Mouse (Mus musculus): Measurements from ENCODE around the gene Mast2.

Mast2 gene

DNA sequence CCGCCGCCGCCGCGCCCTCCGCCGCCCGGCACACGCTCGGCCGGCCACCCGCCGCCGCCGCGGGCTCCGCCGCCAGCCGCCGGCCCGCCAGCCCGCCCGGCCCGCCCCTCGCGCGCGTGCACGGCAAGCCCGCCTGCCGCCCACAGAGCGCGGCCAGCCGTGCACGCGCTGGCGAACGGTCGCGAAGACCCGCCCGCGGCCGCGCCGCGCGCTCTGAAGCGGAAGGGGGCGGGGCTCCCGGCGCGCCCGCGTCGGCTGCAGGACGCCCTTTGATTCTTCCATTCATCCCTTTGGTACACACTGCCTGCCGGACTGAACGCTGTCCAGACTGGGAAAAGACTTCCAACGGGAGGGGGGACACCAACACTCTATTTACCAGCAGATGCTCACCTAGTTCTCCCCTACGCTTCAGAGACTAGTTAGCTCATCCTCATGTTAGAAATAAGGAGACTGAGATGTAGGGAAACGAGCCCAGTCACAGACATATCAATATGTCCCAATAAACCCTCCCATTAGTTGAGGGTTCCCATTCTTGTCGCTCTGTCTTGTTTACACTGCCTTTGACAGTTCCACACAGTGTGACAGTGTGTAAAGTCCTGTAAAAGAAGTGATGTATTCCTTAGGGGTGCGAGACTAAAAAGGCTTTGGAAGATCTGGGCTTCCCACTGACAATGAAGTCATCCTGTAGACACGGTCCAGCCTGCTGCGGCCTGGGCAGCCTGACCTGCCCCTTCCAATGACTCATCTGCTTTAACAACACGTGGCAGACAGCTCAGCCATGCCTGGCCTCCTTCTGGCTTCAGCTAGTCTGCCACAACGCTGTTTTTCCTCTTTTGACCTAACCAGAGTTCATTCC is at the start of gene Mast2:
Mast2 (minus strand) TSS at position 58 of the 856 bp plus-strand sequence.
- peak; percentile 82 for DNase-seq

DNA sequence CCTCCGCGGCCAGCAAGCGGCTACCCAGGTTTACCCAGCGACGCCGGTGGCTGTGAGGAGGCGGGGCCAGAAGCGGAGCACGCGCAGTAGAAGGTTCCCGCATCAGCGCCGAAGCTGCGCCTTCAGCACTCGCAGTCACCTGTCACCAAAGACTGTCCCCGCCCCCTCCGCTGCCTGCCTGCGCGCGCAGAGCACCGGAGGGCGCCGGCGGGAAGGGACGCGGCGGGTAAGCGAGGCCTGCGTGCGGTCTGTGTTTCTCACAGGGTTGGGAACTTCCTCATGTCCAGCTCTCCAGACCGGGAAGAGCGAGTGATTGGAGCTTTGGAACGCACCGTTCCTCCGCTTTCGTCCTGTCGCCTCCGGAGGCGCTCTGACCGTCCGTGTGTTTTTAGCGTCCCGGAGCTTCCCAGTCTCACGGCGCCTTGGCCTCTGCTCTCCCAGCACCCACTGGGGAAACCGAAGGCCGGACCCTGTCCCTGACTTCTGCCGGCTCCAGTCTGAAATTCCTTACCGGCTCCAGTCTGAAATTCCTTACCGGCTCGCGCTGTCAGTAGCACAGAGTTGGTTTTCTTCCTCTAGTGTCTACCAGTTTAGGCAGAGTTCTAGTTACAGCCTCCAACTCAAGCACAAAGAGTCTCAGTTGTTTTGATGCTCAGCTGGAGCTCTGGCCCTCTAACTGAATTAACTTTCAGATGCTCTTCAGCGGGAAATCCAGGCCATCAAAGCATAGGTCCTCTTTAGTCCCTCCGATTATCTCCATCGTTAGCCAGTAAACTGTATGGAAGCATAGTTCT is 43.6 kb upstream of the Mast2 start, which contains the start of gene Ipp:
Ipp (plus strand) TSS at position 125 of the 794 bp plus-strand sequence.
- peak; percentile 94 for DNase-seq

DNA sequence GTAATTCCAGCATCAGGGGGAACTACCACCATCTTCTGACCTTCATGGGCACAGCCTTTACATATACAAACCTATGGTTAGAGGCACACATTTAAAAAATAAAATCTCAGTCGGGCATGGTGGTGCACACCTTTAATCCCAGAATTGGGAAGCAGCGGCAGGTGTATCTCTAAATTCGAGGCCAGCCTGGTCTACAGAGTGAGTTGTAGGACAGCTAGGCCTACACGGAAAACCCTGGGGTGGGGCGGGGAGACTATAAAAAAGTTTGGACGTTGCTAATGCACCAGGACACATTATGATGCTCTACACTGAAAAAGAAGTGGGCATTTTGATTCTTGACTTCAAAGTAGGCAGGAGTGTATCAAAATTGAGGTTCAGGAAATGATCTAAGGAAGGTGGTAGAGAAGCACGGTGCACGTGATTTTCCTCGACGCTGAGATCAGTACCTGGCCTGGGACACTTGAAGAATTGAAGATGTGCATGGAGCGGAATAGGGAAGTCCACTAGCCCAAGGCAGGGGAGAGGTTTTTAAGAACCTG is 43.0 kb upstream of the Mast2 start:
- DNase-seq: no peak

DNA sequence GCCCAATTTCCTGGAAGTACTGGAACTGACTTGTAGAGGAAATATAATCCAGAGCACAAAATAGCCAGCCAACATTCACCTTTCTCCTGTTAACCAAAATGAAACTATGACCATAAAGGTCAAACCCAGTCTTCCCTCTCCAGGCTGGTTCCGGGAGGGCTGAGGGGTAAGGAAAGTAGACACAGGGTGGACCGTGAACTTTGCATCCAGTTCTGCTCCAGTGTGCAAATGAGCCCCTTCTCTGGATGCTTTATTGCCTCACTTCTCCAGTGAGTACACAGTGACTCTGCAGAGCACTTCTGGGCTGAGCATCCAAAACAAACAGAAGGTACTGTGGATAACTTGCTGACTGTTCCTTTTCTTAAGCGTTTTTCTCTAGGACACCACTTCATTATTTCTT is 36.0 kb upstream of the Mast2 start:
- no peak for DNase-seq

DNA sequence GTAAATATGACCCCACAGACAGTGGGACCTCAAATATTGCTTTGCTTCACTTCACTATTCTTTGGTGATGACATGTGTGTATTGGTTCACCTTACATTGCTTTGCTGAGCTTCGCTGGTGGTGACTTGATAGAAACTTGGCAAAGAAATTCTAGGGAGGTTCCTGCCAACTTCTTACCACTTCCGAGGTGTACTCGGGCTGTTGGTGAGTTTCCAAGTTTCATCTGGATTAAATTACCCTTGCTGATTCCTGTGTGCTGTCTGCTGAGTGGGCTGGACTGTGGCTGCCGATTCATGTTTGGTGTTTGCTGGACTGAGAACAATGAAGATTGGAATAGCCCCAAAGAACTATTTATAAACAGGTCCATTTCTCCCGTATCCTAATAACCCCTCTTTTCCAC is 29.7 kb upstream of the Mast2 start:
- no peak for DNase-seq

DNA sequence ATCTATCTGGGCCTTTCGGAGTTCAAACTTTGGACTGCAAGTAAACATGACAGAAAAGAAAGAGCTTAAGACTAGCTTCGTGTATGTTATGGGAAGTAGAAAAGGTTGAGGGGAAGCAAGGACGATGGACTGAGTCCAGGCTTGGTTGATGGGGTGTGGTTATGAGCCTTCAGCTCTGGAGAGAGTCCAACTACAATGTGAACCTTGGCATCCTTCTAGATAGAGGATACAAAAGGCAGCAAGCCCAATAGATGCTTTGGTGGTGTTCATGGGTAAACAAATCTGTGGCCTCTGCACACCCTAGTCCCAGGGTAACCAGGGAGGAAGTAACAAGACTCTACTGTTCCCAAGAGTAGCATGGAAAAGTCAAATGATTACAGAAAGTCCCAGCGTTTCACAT is 28.5 kb upstream of the Mast2 start:
- DNase-seq: no peak

DNA sequence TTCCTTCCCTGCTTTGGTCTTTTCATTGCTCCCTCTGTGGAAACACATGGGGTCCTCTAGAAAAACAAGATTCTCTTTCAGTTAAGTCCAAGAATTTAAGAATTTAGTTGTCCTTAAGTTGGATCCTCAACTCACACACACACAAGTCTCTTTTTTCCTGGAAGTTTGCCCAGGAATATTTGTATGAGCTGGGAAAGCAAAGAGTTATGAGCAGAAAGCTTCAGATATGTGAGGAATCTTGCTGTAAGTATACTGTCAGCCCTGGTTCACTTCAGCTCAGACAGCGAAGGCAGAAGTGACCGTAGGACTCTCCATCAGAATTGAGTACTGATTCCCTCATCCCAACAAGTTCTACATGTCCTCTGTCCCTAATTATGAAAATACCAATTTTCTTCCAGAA is 27.9 kb upstream of the Mast2 start:
- no peak for DNase-seq

DNA sequence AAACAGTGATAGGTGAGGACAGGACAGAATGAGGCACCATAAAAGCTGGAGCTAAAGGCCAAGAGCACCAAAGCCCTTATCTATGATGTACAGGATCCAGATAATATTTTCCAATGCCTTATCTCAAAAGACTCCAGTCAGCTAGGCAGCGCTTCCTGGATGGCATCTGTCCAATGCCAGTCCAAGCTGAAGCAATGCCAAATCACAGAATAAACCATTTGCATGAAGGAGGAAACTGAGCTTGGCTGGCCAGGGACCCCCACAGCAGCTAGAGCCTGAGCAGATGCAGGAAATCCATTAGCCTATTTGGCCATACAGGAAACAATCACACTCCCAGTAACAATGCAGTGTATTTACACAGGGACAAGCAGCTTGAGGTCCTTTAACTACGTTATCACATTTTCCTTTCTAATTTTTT is 27.1 kb upstream of the Mast2 start:
- DNase-seq: no peak

DNA sequence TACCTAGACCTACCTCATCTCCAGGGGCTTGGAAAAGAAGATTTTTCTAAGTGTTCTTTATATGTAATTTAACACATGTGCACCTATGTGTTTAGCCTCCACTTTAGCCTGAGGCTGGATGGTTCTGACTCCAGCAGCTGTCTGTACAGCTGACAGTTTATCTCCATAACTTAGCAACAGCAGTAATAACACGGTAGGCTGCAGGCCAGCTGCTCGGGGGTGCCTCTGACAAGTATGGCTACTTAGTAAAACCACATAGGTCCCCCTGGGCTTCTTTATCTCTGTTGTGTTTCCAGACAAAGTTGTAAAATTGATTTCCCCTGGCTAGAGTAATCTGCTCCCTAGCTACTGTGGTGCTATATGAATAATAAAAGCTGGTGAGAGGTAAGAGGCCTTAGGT is 19.5 kb upstream of the Mast2 start:
- DNase-seq: no peak

DNA sequence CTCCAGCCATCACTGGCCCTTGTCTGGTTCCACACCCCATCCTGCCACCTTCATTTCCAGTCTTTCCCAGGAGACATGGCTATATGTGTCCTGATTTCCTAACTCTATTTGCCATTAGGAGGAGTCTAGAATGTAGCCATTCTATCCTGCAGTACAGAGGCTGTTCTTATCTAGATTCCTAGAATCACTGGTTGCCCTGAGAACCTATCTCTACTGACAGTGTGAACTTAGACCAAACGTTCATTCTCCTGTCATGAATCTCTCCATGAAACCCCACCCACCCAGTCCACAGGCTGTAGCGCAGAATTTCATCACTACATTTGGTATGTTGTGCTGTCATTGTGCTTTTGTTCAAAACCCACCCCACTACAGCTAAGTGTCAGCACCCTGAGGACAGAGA is 17.3 kb upstream of the Mast2 start:
- no peak for DNase-seq

DNA sequence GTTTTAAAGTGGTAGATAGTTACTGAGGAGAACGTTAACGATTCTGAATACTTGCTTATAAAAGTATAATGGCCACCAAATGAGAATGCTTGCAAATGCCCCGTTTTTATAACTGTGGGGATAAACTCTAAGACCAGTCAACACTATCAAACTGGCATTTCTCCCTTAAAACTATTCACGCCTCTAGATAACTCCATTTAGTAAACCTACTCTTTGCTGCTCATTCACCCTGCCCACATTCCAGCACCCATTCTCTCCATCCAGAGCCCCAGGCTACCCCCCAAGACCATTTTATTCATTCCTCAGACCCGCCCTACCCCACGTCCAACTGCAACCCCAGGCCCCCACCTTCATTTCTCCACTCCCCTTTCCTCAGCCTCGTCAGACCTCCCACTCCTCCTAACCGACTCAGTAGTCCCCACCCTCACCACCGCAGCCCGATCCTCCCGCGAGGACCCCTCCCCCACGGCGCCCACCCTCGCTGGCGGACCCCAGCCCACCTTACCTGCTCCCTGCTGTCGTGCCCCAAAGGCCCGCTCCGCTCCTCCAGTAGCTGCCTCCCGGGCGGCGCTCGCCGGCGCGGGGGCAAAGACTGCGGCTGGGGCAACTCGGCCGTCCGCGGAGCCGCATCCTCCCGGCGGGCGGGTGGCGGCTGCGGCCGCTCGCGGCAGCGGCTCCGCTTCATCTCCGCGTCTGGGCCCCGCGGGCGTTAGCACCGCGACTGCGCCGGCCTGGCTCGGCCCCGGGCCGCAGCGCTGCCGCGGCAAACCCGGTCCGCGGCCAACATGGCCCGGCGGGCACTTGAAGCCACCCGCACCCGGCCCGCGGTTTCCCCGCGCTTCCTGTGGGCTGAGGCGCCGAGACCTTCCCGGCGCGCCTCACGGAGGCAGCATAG is 505 bp downstream of the Mast2 start:
- DNase-seq: peak; percentile 62

DNA sequence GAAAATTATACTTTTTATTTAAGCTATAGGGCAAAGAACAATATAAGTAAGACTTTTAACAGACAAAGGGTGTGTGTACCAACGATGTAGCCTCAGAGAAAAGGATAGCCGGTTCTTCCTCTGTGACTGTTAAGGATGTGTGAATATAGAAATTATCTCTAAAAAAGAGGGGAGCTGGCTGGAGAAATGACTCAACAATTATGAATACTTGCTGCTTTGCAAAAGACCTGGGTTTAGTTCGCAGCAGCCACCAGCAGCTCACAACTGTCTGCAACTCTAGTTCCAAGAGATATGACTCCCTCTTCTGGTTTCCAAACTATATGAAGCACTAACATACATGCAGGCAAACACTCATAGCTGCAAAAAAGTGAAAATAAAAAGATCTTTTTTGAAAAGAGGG is 2.0 kb downstream of the Mast2 start:
- no peak for DNase-seq

DNA sequence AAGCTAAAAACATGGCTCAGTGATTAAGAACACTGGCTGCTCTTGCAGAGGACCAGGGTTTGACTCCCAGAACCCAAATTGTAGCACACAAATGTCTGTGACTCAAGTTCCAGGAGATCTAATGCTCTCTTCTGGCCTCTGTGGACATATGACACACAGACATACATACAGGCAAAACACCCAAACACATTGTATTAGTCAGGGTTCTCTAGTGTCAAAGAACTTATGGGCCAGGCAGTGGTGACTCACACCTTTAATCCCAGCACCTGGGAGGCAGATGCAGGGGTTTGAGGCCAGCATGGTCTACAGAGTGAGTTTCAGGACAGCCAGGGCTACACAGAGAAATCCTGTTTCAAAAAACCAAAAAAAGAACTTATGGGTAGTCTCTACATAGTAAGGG is 12.4 kb downstream of the Mast2 start:
- no peak for DNase-seq

DNA sequence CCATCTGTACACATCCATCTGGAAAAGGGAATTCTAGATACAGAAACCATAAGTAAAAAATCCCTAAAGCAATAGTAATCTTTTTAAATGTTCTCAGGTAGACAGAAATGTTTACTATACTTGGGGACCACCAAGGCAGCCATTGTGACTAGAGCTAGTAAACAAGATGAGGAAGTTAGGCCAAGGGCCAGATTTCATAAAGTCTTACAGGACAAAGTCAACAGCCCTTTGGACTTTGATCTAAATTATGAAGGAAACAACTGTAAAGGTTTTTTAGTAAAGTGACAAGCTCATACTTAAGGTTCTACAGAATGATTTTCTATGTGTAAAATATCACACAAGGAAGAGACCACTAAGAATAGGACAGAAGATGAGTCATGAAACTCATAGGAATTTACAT is 14.0 kb downstream of the Mast2 start:
- DNase-seq: no peak

DNA sequence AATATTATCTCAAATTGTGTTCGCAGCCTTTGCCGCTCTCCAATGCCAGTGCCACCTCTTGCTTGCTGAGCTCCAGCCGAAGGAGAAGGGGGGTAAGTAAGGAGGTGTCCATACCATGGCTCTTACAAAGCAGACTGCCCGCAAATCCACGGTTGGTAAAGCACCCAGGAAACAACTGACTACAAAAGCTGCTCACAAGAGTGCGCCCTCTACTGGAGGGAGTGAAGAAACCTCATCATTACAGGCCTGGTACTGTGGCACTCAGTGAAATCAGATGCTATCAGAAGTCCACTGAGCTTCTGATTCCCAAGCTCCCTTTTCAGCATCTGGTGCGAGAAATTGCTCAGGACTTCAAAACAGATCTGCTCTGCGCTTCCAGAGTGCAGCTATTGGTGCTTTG is 15.3 kb downstream of the Mast2 start:
- DNase-seq: peak; percentile 12

DNA sequence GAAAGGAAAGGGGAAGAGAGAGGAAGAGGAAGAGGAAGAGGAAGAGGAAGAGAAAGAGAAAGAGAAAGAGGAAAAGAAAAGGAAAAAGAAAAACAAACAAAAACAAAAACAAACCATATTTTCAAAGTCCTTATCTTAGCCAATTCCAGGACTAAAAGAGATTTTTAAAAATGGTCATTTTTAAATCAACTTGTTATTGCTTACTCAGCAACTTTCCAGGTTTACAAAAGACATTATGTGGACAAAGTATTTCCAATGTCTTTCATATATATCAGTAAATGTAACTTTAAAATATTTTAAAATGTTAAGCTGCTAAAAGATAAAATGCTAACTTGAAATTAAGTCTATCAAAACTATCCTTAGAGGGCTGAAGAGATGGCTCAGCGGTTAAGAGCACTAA is 24.6 kb downstream of the Mast2 start:
- DNase-seq: no peak

DNA sequence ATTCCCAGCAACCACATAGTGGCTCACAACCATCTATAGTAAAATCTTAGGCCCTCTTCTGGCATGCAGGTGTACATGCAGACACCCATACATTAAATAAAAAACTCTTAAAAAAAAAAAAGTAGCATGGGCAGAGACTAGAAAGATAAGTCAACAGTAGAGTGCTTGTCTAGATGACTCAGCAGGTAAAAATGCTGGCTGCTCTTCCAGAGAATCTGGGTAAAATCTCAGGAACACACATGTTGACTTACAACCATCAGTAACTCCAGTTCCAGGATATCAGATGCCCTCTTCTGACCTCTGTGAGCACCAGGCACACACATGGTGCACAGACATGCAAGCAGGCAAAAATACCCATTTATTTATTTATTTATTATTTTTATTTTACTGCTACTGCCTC is 25.4 kb downstream of the Mast2 start:
- DNase-seq: no peak

DNA sequence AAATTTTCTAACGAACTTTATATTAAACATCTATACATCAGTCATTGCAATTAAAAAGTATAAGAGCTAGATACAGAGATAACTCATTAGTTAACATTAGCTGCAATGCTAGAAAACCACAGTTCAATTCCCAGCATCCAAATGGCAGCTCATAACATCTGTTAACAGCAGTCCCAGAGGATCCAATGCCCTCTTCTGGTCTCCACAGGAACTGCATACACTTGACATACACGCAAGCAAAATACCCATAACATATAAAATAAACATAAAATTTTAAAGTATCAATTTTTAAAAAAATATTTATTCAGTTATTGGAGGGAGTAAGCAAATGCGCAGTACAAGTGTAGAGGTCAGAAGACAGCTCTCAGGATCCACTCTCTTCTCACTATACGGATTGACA is 28.4 kb downstream of the Mast2 start:
- DNase-seq: no peak

DNA sequence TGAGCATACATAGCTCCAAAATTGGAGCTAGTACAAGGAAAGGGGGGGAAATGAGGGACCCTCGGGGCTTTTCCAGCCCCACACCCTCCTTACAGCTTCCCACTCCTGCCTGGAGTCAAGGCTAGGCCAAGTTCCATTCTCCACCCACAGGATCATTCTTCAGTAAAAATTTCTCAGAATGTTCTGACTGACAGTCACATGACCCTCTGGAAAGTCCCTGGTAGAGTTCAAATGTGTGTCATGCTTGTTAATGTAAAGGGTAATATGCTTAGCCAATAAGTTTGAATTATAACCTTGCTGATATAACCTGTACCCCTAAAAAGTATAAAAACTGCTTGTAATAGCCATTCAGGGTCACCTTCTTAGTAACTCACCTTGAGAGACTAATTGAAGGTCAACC is 41.8 kb downstream of the Mast2 start:
- no peak for DNase-seq

DNA sequence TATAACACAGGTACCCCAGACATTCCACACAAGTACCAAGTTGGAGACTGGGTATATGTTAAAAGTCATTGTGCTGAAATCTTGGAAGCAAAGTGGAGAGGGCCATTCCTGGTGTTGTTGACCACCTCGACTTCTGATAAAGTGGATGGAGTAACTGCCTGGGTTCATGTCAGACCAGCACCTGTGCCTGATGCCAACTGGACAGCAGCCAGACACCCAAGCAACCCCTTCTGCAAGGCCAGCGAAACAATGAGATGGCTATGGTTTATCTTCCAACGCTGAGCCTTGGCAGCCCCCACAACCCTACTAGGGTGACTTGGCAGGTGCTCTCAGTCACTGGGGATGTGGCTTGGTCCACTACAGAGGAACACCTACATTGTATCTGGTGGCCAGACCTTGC is 42.8 kb downstream of the Mast2 start:
- DNase-seq: no peak

DNA sequence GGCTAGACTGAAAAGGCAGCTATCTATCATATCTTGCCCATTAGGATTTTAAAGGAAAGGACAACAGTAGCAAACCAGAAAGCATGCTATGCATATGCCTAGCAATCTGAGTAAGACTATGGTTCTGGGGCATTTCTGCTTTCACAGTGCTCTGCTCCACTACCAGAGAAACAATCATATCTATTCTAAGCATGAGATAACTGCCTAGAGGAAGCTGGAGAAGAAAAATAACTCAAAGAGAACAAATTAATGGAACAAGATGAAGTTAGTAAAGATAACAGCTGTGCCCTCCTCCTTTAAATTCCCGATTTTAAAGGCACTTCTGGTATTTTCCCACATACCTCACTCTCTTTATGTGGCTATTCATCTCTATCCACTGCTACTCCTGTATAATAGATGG is 51.0 kb downstream of the Mast2 start:
- DNase-seq: no peak

DNA sequence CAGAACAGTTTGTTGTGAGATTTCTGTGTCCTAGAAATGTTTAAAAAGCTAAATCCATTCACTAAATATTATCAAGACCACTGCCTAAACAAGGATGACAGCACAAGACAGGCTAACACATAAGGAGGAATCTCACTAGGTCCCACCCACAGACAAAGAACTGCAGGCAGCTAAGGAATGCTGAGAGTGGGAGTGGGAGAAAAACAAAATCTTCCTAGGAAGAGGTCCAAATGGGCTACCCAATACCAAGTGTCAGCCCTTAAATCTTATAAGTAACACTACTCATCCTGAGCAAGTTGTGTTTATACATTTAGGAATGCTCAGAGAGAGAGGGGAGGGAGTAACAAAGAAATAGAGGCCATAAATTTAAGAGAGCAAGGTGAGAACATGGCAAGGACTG is 52.6 kb downstream of the Mast2 start:
- no peak for DNase-seq

DNA sequence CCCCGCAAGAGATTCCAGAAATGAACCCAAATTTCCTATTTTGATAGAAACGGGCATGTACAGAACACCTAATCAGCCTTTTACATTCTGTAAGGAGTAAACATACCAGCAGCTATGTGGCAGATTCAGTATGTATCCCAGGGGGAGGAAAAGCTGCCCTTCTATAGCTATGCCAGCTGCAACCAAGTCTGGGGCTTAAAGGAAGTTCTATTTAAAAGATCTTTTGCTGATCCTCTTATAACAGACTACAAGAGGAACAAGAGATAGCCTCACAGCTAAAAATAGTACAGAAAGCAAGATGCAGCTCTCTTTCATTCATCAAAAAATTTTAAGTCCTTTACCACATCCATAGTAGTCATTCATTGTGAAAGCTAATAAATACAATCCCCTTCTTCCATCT is 57.3 kb downstream of the Mast2 start:
- no peak for DNase-seq
